Mouse (Mus musculus) lung, adult 2 months (tissue): ENCODE data around the gene Nrxn3.

Experiments used
- CTCF ChIP-seq: fragments of 200-500 bp; IDR thresholded peaks from 2 replicates; pipeline ENCODE4 v1.5.1; 2011; ENCODE audit warnings: mild to moderate bottlenecking, low read length, control low read depth; ENCODE audit not compliant: insufficient read depth
- POLR2A ChIP-seq: fragments of 200-500 bp; IDR thresholded peaks from 2 replicates; pipeline ENCODE4 v1.6.1; 2011; ENCODE audit warnings: low read depth, mild to moderate bottlenecking, control low read depth, low read length, borderline replicate concordance; ENCODE audit errors: extremely low read depth

- TF ChIP-seq CTCF: no peak
- no peak for TF ChIP-seq POLR2A
Measured at GRCm38 (mm10) chr12:89818200-89818599, 1095.5 kb downstream of the Nrxn3 start.
